Mouse (Mus musculus): ENCODE measurements around the gene Bcl7c. TPM values are rescaled to one million over a fixed set of nuclear protein-coding genes. Genes with fewer than 3 reads are reported as not detected.

The Bcl7c gene
- total and polyA plus RNA-seq, 3 experiments, result 28.0 to 71.3 (median 60.5) TPM

GRCm38 (mm10) chr7:127718339-127718738 is 9.6 kb upstream of the Bcl7c start:
- H3K79me2 ChIP-seq (replicated peaks; ENCODE audit: control insufficient read depth, extremely low read depth, insufficient read depth, poor library complexity, severe bottlenecking), result no peaks in the 10 kb centered on the region
- no peak for TF ChIP-seq NRF1 (IDR thresholded peaks at IDR 0.05; ENCODE audit: low read depth, low read length)
- peak; percentile 85 for TF ChIP-seq TBP (conservative IDR thresholded peaks at IDR 0.05; ENCODE audit: low read depth, low read length)
- no peak for TF ChIP-seq NELFE (IDR thresholded peaks at IDR 0.05; ENCODE audit: low read depth, low read length)
- no peak for TF ChIP-seq PAX5 (IDR thresholded peaks at IDR 0.05; ENCODE audit: low read length)
- TF ChIP-seq MAFK (IDR thresholded peaks at IDR 0.05; ENCODE audit: insufficient replicate concordance, low read length), result no peak

GRCm38 (mm10) chr7:127716992-127717391 is 8.3 kb upstream of the Bcl7c start:
- no peak for TF ChIP-seq BHLHE40 (IDR thresholded peaks at IDR 0.05; ENCODE audit: low read depth, low read length)
- 0 out of 2 replicates have a peak, but pooled peaks have one; percentile 10 for TF ChIP-seq SMC3 (IDR thresholded peaks at IDR 0.05; ENCODE audit: low read depth, low read length)
- TF ChIP-seq UBTF (IDR thresholded peaks at IDR 0.05; ENCODE audit: low read depth, low read length), result peak; percentile 55; the same call in 1 of the 2 replicates
- TF ChIP-seq POLR2A (IDR thresholded peaks at IDR 0.05; ENCODE audit: low read depth, low read length), result no peak
- no peak for TF ChIP-seq SIN3A (IDR thresholded peaks at IDR 0.05; ENCODE audit: low read length)
- TF ChIP-seq NELFE (IDR thresholded peaks at IDR 0.05; ENCODE audit: low read depth, low read length), result no peak
- no peak for TF ChIP-seq NRF1 (IDR thresholded peaks at IDR 0.05; ENCODE audit: low read depth, low read length)
- no peak for TF ChIP-seq ETS1 (conservative IDR thresholded peaks at IDR 0.05; ENCODE audit: low read depth, low read length)
- peak in 1 of 2 experiments; percentile 36; a peak in 2 of 4 replicates for TF ChIP-seq CTCF (conservative IDR thresholded peaks at IDR 0.05 in 1 of 2, IDR thresholded peaks at IDR 0.05 in 1 of 2; ENCODE audit: low read depth in 2 of 2, low read length in 2 of 2)
- no peak for TF ChIP-seq E2F4 (IDR thresholded peaks at IDR 0.05; ENCODE audit: insufficient replicate concordance, low read depth, low read length)
- no peak for TF ChIP-seq RCOR1 (conservative IDR thresholded peaks at IDR 0.05; ENCODE audit: low read depth, low read length)
- no peak for TF ChIP-seq JUN (IDR thresholded peaks at IDR 0.05; ENCODE audit: insufficient read depth, low read depth, low read length)
- H3K27ac ChIP-seq (ENCODE audit: insufficient read depth, low read depth), result no peak overlapping the region
- DNase-seq (ENCODE audit: extremely low read depth), result no peak
- H3K9ac ChIP-seq (ENCODE audit: insufficient read depth, low read depth), result no peak overlapping the region
- H3K4me3 ChIP-seq (replicated peaks in 1 of 3; ENCODE audit: low read depth in 2 of 3, low read length in 2 of 3, poor library complexity in 1 of 3), result no peak overlapping the region
- in situ Hi-C loops (cut with MboI; ENCODE audit: low pct_ligation_motif_present, low pct_unique_long_range_greater_than_20kb, low sequenced_read_pairs), result no loop called here
- H3K27me3 ChIP-seq (replicated peaks), result peaks cover 6% of the 10 kb centered on the region
- no peaks in the 10 kb centered on the region for H3K4me1 ChIP-seq (ENCODE audit: control insufficient read depth in 1 of 2, insufficient read depth in 2 of 2)
- no peaks in the 10 kb centered on the region for H3K36me3 ChIP-seq (replicated peaks in 1 of 2; ENCODE audit: control insufficient read depth in 1 of 2, insufficient read depth in 1 of 2, low read length in 1 of 2)
- no peaks in the 10 kb centered on the region for H3K79me2 ChIP-seq (replicated peaks; ENCODE audit: control insufficient read depth, extremely low read depth, insufficient read depth, poor library complexity, severe bottlenecking)
- dilution Hi-C loops (cut with MboI; ENCODE audit: extremely low pct_ligation_motif_present, extremely low pct_unique_long_range_greater_than_20kb, low sequenced_read_pairs), result no loop called here
- H3K4me2 ChIP-seq (ENCODE audit: insufficient read depth, low read depth, poor library complexity, severe bottlenecking), result no peak overlapping the region
- H3K9me3 ChIP-seq (replicated peaks; ENCODE audit: low read length), result no peaks in the 10 kb centered on the region

More at GRCm38 (mm10) chr7:127718339-127718738, 9.6 kb upstream of the Bcl7c start:
- Histone ChIP-seq H3K4me3 (replicated peaks in 1 of 3; ENCODE audit: low read depth in 2 of 3, low read length in 2 of 3, poor library complexity in 1 of 3) (no peak overlapping the region), H3K4me2 (ENCODE audit: insufficient read depth, low read depth, poor library complexity, severe bottlenecking) (no peak overlapping the region), H3K27ac (ENCODE audit: insufficient read depth, low read depth) (no peak overlapping the region), H3K4me1 (ENCODE audit: control insufficient read depth in 1 of 2, insufficient read depth in 2 of 2) (no peaks in the 10 kb centered on the region), H3K27me3 (replicated peaks) (peaks cover 6% of the 10 kb centered on the region), H3K9ac (ENCODE audit: insufficient read depth, low read depth) (no peak overlapping the region), H3K36me3 (replicated peaks in 1 of 2; ENCODE audit: control insufficient read depth in 1 of 2, insufficient read depth in 1 of 2, low read length in 1 of 2) (no peaks in the 10 kb centered on the region), H3K9me3 (replicated peaks; ENCODE audit: low read length) (no peaks in the 10 kb centered on the region)
- no peak for DNase-seq (ENCODE audit: extremely low read depth)
- in situ Hi-C loops (cut with MboI; ENCODE audit: low pct_ligation_motif_present, low pct_unique_long_range_greater_than_20kb, low sequenced_read_pairs) (no loop called here), dilution Hi-C loops (cut with MboI; ENCODE audit: extremely low pct_ligation_motif_present, extremely low pct_unique_long_range_greater_than_20kb, low sequenced_read_pairs) (no loop called here)
